Mouse (Mus musculus) intestine, embryonic 14.5 days (tissue): ENCODE data around the gene Phf13. TPM values are rescaled to one million over a fixed set of nuclear protein-coding genes. Genes with fewer than 3 reads are reported as not detected.

ENCODE experiments used
- ATAC-seq: fragments of 200-750 bp; cut with Nextera tagmentation; replicated peaks from 2 replicates; pipeline ENCODE4 v1.8.0; 2017; ENCODE audit warnings: low read depth, moderate number of reproducible peaks, moderate TSS enrichment, moderate library complexity; ENCODE audit not compliant: low FRiP score, low TSS enrichment
- DNase-seq: peaks from one replicate; pipeline ENCODE4 v3.0.0-alpha.2; 2018; ENCODE audit warnings: low spot score
- H3K27ac ChIP-seq: fragments of 300-500 bp; sonication (generic); 2 replicates; pipeline ENCODE4 v1.5.1; 2014; ENCODE audit warnings: low read depth, mild to moderate bottlenecking, control low read depth
- H3K27me3 ChIP-seq: fragments of 300-500 bp; sonication (generic); replicated peaks from 2 replicates; pipeline ENCODE4 v1.6.1; 2014; ENCODE audit warnings: low read length, control low read depth; ENCODE audit not compliant: control insufficient read depth, insufficient read depth
- H3K36me3 ChIP-seq: fragments of 300-500 bp; sonication (generic); 2 replicates; pipeline ENCODE4 v1.6.1; 2014; ENCODE audit warnings: low read length, control low read depth; ENCODE audit not compliant: control insufficient read depth, insufficient read depth
- H3K4me1 ChIP-seq: fragments of 300-500 bp; sonication (generic); replicated peaks from 2 replicates; pipeline ENCODE4 v1.6.1; 2014; ENCODE audit warnings: low read length, control low read depth, mixed read lengths; ENCODE audit not compliant: control insufficient read depth, insufficient read depth
- H3K4me2 ChIP-seq: fragments of 300-500 bp; sonication (generic); 2 replicates; pipeline ENCODE4 v1.6.1; 2014; ENCODE audit warnings: low read length
- H3K4me3 ChIP-seq: fragments of 300-500 bp; sonication (generic); 2 replicates; pipeline ENCODE4 v1.5.1; 2014; ENCODE audit warnings: low read depth, low read length, control low read depth, mixed read lengths
- H3K9ac ChIP-seq: fragments of 300-500 bp; sonication (generic); 2 replicates; pipeline ENCODE4 v1.6.1; 2014; ENCODE audit warnings: mild to moderate bottlenecking, low read length
- H3K9me3 ChIP-seq: fragments of 300-500 bp; sonication (generic); 2 replicates; pipeline ENCODE4 v1.6.1; 2016; ENCODE audit warnings: low read length, control low read depth; ENCODE audit not compliant: control insufficient read depth
- WGBS: fragments of 180-500 bp; shearing (Covaris S2); extraction: QIAGEN DNeasy Blood & Tissue Kit; methylation state at CpG from one replicate; pipeline ENCODE4 v1.1.7; 2014; 5-methylcytosine and 5-hydroxymethylcytosine counted together
- polyA plus RNA-seq: library from polyadenylated mRNA; unstranded; fragments of >200 nt; fragmentation: Nextera tagmentation; extraction: Ambion mirVana; gene quantifications from 2 replicates; pipeline ENCODE4 v1.2.1, GENCODE M21; 2014

Gene Phf13
- polyA plus RNA-seq, 1 experiment from 2014 or later: 23.1 TPM

- DNase-seq (no peak), ATAC-seq (no peak)
- peaks cover 21% of the 10 kb centered on the region for H3K4me1 ChIP-seq
- H3K9me3 ChIP-seq: no peaks in the 10 kb centered on the region
- H3K27ac ChIP-seq: no peak overlapping the region
- WGBS: 89% methylated on average over 8 of the region's 8 CpGs
- H3K9ac ChIP-seq: no peak overlapping the region
- H3K4me3 ChIP-seq: no peak overlapping the region
- H3K36me3 ChIP-seq: peaks cover 69% of the 10 kb centered on the region
- H3K27me3 ChIP-seq: no peaks in the 10 kb centered on the region
- H3K4me2 ChIP-seq: no peak overlapping the region
These were observed 26.4 kb upstream of the Phf13 start for GRCm38 (mm10) chr4:152022506-152022905.

- Histone ChIP-seq H3K9me3 (no peaks in the 10 kb centered on the region), H3K4me2 (no peak overlapping the region), H3K4me3 (no peak overlapping the region), H3K4me1 (peaks cover 20% of the 10 kb centered on the region), H3K27me3 (no peaks in the 10 kb centered on the region), H3K27ac (no peak overlapping the region), H3K9ac (no peak overlapping the region), H3K36me3 (peaks cover 74% of the 10 kb centered on the region)
- ATAC-seq (no peak), DNase-seq (no peak)
- WGBS: 80% methylated on average over 12 of the region's 12 CpGs
These were observed 25.6 kb upstream of the Phf13 start for GRCm38 (mm10) chr4:152021568-152022097.

- peaks cover 76% of the 10 kb centered on the region for H3K36me3 ChIP-seq
- 92% methylated on average over 21 of the region's 21 CpGs for WGBS
- no peak for DNase-seq
- H3K4me3 ChIP-seq: no peak overlapping the region
- H3K9me3 ChIP-seq: no peaks in the 10 kb centered on the region
- H3K4me1 ChIP-seq: peaks cover 4% of the 10 kb centered on the region
- no peak for ATAC-seq
- no peak overlapping the region for H3K9ac ChIP-seq
- H3K27ac ChIP-seq: no peak overlapping the region
- H3K27me3 ChIP-seq: no peaks in the 10 kb centered on the region
- H3K4me2 ChIP-seq: no peak overlapping the region
These were observed 24.0 kb upstream of the Phf13 start for GRCm38 (mm10) chr4:152020024-152020423.

GRCm38 (mm10) chr4:152019073-152019472, 23.0 kb upstream of the Phf13 start:
- no peaks in the 10 kb centered on the region for H3K27me3 ChIP-seq
- no peaks in the 10 kb centered on the region for H3K9me3 ChIP-seq
- no peaks in the 10 kb centered on the region for H3K4me1 ChIP-seq
- ATAC-seq (no peak), DNase-seq (no peak)
- H3K36me3 ChIP-seq: peaks cover 78% of the 10 kb centered on the region
- H3K4me3 ChIP-seq: no peak overlapping the region
- H3K4me2 ChIP-seq: no peak overlapping the region
- no peak overlapping the region for H3K27ac ChIP-seq
- H3K9ac ChIP-seq: no peak overlapping the region
- WGBS: 89% methylated on average over 6 of the region's 6 CpGs

GRCm38 (mm10) chr4:152013036-152013813, 17.2 kb upstream of the Phf13 start:
- Histone ChIP-seq H3K4me3 (no peak overlapping the region), H3K4me1 (peaks cover 19% of the 10 kb centered on the region), H3K9me3 (no peaks in the 10 kb centered on the region), H3K9ac (no peak overlapping the region), H3K27ac (no peak overlapping the region), H3K4me2 (no peak overlapping the region), H3K36me3 (peaks cover 45% of the 10 kb centered on the region), H3K27me3 (no peaks in the 10 kb centered on the region)
- ATAC-seq: no peak
- no peak for DNase-seq
- 84% methylated on average over 12 of the region's 12 CpGs for WGBS

GRCm38 (mm10) chr4:152012109-152012508, 16.1 kb upstream of the Phf13 start:
- no peak overlapping the region for H3K27ac ChIP-seq
- H3K9ac ChIP-seq: no peak overlapping the region
- DNase-seq (no peak), ATAC-seq (no peak)
- H3K9me3 ChIP-seq: no peaks in the 10 kb centered on the region
- no peak overlapping the region for H3K4me3 ChIP-seq
- H3K27me3 ChIP-seq: no peaks in the 10 kb centered on the region
- H3K36me3 ChIP-seq: peaks cover 37% of the 10 kb centered on the region
- no peak overlapping the region for H3K4me2 ChIP-seq
- WGBS: 91% methylated on average over 16 of the region's 16 CpGs
- H3K4me1 ChIP-seq: peaks cover 30% of the 10 kb centered on the region

GRCm38 (mm10) chr4:152011171-152011760, 15.2 kb upstream of the Phf13 start:
- Histone ChIP-seq H3K9ac (peak overlapping the region; percentile 66), H3K4me3 (peak overlapping the region; percentile 82), H3K36me3 (peaks cover 36% of the 10 kb centered on the region), H3K4me1 (peaks cover 33% of the 10 kb centered on the region), H3K27ac (no peak overlapping the region), H3K4me2 (peak overlapping the region; percentile 90), H3K27me3 (no peaks in the 10 kb centered on the region), H3K9me3 (no peaks in the 10 kb centered on the region)
- 76% methylated on average over 8 of the region's 8 CpGs for WGBS
- DNase-seq: no peak
- no peak for ATAC-seq

- ATAC-seq (no peak), DNase-seq (no peak)
- H3K4me3 ChIP-seq: peak overlapping the region; percentile 82
- WGBS: 15% methylated on average over 13 of the region's 13 CpGs
- H3K9ac ChIP-seq: peak overlapping the region; percentile 66
- H3K9me3 ChIP-seq: no peaks in the 10 kb centered on the region
- peaks cover 33% of the 10 kb centered on the region for H3K4me1 ChIP-seq
- H3K27me3 ChIP-seq: no peaks in the 10 kb centered on the region
- peaks cover 36% of the 10 kb centered on the region for H3K36me3 ChIP-seq
- H3K4me2 ChIP-seq: peak overlapping the region; percentile 90
- 0 out of 2 replicates have a peak overlapping the region, but pooled peaks have one; percentile 25 for H3K27ac ChIP-seq
These were observed 14.7 kb upstream of the Phf13 start for GRCm38 (mm10) chr4:152010707-152011134.
